Mouse (Mus musculus): ENCODE data around the gene Heatr4. TPM values are rescaled to one million over a fixed set of nuclear protein-coding genes. Genes with fewer than 3 reads are reported as not detected.

Gene Heatr4
- total and polyA plus RNA-seq, 3 experiments: 0.03 TPM; not detected in 2

GRCm38 (mm10) chr12:83949043-83949442 lies 35.6 kb downstream of the Heatr4 start (continued):
- TF ChIP-seq ELF1 (IDR thresholded peaks at IDR 0.05; ENCODE audit: low read depth, low read length) (peak; percentile 71), MYC (IDR thresholded peaks at IDR 0.05; ENCODE audit: low read depth, low read length) (no peak), JUND (IDR thresholded peaks at IDR 0.05; ENCODE audit: low read depth, low read length) (no peak), CTCF (IDR thresholded peaks at IDR 0.05 in 2 of 3, conservative IDR thresholded peaks at IDR 0.05 in 1 of 3; ENCODE audit: control insufficient read depth in 1 of 3, insufficient read depth in 1 of 3, low read depth in 2 of 3, low read length in 3 of 3, poor library complexity in 1 of 3, severe bottlenecking in 1 of 3) (no peak), KAT2A (conservative IDR thresholded peaks at IDR 0.05; ENCODE audit: low read depth, low read length) (no peak), POLR2AphosphoS2 (IDR thresholded peaks at IDR 0.05; ENCODE audit: low read length) (no peak), TBP (IDR thresholded peaks at IDR 0.05; ENCODE audit: low read depth, low read length) (peak; percentile 83; the same call in 1 of the 2 replicates), BHLHE40 (IDR thresholded peaks at IDR 0.05; ENCODE audit: borderline replicate concordance, low read depth, low read length) (no peak), MEF2A (IDR thresholded peaks at IDR 0.05; ENCODE audit: extremely low read depth, insufficient replicate concordance, low read depth, low read length, poor library complexity, severe bottlenecking) (no peak), MAZ (IDR thresholded peaks at IDR 0.05; ENCODE audit: low read depth, low read length) (no peak), USF1 (IDR thresholded peaks at IDR 0.05; ENCODE audit: low read depth, low read length) (no peak), POLR2AphosphoS5 (IDR thresholded peaks at IDR 0.05; ENCODE audit: borderline replicate concordance, low read depth, low read length) (no peak), TAL1 (IDR thresholded peaks at IDR 0.05; ENCODE audit: low read length) (no peak)

GRCm38 (mm10) chr12:83947260-83947811 lies 37.3 kb downstream of the Heatr4 start:
- TF ChIP-seq SIN3A (IDR thresholded peaks at IDR 0.05; ENCODE audit: low read length): no peak
- TF ChIP-seq ETS1 (IDR thresholded peaks at IDR 0.05; ENCODE audit: low read depth, low read length): no peak
- TF ChIP-seq BHLHE40 (IDR thresholded peaks at IDR 0.05; ENCODE audit: borderline replicate concordance, low read depth, low read length): no peak
- no peak for TF ChIP-seq NELFE (IDR thresholded peaks at IDR 0.05; ENCODE audit: low read depth, low read length)
- no peak for TF ChIP-seq MYB (IDR thresholded peaks at IDR 0.05; ENCODE audit: low read depth, low read length)
- no peak for TF ChIP-seq EP300 (IDR thresholded peaks at IDR 0.05; ENCODE audit: low read depth in 1 of 2, low read length in 2 of 2)
- no peak for TF ChIP-seq TCF12 (IDR thresholded peaks at IDR 0.05; ENCODE audit: low read depth, low read length)
- Histone ChIP-seq H3K36me3 (ENCODE audit: control insufficient read depth in 1 of 2, insufficient read depth in 2 of 2, low read length in 2 of 2) (peaks cover 0 to 13% of the 10 kb centered on the region in 2 experiments; a peak in 2 of 4 replicates), H3K9me3 (replicated peaks; ENCODE audit: insufficient read depth, low read length) (no peaks in the 10 kb centered on the region), H3K9ac (ENCODE audit: control insufficient read depth, low read depth, low read length, poor library complexity, severe bottlenecking) (no peak overlapping the region), H3K27me3 (ENCODE audit: control insufficient read depth in 1 of 2, insufficient read depth in 2 of 2, low read length in 2 of 2) (no peaks in the 10 kb centered on the region), H3K4me1 (ENCODE audit: control insufficient read depth in 1 of 2, insufficient read depth in 2 of 2, low read length in 2 of 2) (peaks cover 4 to 12% of the 10 kb centered on the region in 2 experiments), H3K79me2 (ENCODE audit: control insufficient read depth, insufficient read depth, low read length, poor library complexity) (peaks cover 19% of the 10 kb centered on the region), H3K4me3 (ENCODE audit: control insufficient read depth in 1 of 2, insufficient read depth in 1 of 2, low read depth in 2 of 2, low read length in 2 of 2) (no peak overlapping the region), H3K27ac (ENCODE audit: control insufficient read depth, low read depth, low read length) (no peak overlapping the region)
- no peak for DNase-seq (ENCODE audit: low read depth, low spot score)

All from MEL (cell line).